Mouse (Mus musculus): ENCODE data around the gene Hist1h2bk.

Gene Hist1h2bk

DNA sequence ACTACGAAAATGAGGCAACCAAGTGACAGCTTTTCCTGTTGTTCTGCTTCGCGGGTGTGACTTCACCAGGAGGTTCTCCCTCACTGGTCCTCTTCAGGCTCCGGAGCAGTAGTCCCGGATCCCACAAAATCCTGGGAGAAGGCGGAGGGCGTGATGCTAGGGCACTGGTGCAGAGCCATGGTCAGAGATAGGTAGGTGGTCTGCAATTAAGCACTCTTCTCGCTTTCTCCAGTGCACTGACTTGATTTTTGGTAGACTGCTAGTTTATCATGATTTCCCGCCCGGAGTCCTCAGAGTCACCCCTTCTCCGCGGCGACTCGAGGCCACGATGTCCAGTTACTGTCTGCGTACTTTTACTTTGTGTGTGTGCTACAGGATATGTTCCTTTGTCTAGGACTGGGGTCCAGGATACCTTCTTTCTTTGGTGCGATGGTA is 21.2 kb upstream of the Hist1h2bk start:
- DNase-seq (ENCODE audit: low spot score): no peak

DNA sequence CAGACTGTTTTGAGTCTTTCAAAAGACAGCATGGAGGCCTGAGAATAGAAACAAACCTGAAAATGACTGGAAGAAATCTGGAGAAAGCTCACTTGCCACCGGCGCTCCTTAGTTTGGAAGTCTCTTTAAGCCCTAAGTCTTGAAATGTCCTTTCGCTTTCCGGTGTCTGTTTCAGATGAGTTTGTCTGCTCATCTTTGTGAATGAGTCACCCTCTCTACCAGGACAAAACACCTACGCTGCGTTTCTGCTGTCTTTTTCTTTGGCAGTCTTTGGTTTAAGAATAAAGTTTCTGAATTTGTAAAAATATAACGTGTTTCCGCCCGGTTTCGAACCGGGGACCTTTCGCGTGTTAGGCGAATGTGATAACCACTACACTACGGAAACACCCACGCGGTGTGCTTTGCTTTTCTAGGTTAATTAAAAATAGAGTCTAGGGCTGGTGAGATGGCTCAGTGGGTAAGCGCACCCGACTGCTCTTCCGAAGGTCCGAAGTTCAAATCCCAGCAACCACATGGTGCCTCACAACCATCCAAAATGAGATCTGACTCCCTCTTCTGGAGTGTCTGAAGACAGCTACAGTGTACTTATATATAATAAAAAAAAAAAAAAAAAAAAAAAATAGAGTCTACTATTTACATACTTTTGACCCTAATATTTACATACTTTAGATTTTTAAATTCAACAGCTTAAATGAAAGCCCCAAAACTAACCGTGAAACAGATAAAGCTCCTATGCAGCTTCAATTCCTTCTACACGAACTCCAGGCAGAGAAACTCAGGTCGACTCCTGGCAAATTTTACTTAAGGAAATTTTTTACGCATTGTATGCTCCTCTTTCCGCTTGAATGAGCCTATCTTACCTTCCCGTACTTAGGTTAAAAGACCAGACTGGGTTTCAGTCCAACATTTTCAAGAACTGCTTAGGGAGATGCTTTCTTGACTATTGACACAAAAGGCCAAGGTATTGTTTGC is 19.9 kb upstream of the Hist1h2bk start:
- peak; percentile 53 for DNase-seq (ENCODE audit: low spot score)

DNA sequence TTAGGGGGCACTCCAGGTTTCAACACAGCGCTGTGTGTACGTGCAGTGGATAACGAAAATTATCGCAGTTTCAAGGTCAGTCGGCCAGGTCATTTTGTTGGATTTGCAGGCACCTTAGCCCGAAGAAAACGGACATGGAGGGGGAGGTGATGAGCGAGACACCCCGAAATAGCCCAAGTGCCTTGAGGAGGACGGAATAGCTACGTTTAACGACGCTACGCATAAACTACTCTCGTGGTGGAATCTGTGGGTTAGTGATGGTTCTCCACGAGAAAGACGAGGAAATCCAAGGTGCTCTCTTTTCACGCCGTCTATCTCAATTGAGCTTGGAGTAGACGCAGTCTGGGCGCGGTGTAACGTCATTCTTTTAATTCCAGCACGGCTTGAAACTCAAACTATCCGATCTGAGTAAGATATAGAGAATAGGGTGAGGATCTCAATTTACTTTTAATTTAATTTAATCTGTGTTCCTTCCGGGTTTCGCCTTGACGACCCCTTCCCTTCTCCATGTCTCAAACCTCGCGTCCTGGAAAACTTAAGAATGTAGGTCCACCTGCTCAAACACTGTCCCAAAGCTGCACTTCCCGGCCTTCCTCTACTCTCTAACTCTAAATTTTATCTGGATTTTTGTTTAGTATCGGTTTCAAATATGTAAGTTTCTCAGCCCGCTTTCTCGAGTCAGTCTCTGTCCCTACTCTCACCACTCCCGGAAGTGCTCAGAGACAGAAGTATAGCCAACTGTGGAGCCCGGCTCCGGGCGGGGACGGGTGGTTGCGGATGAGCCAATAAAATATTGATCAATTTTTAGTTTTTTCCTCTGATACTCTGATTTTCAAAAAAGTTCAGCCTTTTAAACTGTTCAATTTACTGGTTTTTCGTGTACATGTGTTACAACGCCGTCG is 15.5 kb upstream of the Hist1h2bk start:
- DNase-seq (ENCODE audit: low spot score): no peak

DNA sequence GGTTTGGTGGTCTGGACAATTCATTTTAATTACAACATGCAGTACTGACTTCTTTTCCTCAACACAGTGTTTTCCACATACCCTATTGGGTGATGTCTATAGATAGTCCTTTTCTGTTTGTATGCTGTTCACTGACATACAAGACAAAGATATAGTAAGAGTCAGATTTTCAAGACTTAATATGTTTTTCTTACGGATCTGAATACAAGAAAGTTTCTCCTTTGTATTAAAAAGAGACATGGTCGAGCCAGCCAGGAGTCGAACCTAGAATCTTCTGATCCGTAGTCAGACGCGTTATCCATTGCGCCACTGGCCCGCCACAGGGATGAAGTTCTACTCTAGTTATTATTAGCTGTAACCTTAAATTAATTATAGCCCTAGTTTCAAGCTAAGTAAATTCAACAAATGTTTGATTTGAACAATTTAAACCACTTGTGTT is 14.8 kb upstream of the Hist1h2bk start:
- DNase-seq (ENCODE audit: low spot score): peak; percentile 67

DNA sequence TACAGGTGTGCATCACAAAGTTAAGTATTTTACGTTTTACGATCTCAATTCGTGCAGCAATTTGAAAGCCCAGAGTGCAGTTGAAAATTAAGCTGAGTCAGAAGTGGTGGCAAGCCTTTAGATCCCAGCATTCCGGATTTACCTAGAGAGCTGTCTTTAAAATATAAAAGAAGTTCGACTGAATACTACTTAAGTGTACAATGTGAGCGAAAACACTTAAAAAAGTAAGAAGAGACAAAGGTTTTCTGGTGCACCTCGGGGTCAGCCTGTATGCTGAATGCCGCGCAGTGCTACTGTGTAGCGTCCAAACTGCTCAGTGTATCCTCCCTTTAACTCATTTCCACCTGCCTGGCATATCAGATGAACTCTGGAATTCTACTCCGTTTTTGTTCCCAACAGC is 14.1 kb upstream of the Hist1h2bk start:
- DNase-seq (ENCODE audit: low spot score): no peak

DNA sequence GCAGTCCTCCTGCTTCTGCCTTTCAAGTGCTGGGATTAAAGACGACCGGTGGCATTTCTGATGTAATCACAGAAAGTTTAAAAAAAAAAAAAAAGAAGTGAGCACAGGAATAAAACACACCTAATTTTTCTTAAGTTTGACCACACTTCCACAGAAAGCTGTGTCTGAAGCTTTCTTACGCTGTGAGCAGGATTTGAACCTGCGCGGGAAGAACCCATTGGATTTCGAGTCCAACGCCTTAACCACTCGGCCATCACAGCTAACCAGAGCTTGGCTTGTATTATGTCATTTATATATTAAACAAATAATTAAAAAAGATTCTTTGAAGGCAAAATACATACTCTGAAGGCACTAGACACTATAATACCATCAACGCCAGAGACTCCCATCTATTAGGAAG is 13.4 kb upstream of the Hist1h2bk start:
- peak; percentile 61 for DNase-seq (ENCODE audit: low spot score)

DNA sequence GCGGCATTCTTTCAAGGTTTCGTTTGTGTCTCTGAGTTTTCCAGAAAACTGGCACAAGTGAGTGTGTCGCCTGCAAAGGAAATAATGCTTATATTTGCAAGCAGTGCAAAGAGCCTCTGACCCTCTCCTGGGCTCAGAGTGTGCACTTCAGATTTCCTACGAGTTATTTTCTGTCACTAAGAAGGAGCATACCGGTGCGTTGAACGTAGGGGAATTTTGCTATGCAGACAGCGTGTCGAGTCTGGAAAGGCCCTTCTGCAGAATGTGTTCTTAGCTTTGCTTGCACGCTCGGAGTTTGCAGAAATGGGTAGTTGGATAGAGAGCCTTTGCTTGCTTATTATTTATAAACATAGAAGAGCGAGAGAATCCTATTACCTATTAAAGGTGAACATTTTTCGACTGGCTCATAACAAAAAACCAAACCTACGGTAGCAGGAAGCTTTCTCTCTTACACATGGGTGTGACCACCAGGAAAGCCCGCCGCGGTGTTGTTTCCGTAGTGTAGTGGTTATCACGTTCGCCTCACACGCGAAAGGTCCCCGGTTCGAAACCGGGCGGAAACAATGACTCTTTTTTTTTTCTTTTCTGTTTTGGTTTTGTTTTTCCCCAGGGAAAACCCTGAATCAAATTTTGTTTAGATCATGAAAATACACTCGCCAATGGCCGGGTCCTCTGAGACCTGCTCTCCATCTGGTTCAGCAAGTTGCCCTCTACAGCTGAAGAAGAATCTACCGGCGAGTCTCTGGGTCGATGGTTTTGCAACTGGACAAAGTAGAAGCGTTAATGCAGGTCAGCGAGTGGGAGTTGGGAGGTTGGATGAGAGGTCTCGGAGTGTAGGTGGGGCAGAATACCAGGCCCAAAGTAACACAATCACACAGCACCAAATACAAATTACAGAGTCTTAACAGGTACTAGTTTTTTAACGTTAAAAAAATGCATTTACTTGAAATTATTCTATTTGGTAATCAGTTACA is 9.3 kb upstream of the Hist1h2bk start:
- DNase-seq (ENCODE audit: low spot score): peak; percentile 88

DNA sequence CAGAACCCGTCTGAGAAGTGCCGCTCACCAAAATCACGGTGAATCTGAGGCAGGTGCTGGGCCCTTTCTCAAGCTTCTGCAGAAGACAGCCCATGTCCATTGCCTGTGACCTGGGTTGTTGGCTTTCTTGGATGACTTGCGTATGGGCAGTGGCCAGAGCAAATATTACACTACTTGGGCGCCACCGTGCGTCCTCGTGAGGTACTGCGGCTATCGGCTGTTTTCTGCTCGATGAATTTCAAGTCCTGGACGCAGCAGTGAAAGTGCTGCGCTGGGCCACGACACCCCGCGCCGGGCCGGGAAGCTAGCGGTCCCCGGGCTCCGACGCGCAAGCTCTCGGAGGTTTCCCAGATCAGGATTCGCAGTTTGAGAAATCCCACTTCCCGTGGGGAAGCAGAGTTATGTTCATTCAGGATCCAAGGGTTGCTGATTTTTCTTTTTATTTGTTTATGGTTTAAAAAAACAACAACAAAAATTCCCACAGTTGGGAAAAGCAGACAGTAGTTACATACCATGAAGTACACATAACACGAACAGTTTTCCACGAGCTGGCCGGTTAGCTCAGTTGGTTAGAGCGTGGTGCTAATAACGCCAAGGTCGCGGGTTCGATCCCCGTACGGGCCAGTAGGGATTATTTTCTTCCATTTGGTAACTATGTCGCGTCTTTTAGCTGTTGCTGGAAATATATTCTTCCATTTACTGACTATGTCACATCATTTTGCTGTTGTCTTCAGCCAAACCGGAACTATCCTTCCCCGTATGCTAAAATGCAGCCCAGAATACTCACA is 6.8 kb upstream of the Hist1h2bk start:
- peak; percentile 90 for DNase-seq (ENCODE audit: low spot score)

DNA sequence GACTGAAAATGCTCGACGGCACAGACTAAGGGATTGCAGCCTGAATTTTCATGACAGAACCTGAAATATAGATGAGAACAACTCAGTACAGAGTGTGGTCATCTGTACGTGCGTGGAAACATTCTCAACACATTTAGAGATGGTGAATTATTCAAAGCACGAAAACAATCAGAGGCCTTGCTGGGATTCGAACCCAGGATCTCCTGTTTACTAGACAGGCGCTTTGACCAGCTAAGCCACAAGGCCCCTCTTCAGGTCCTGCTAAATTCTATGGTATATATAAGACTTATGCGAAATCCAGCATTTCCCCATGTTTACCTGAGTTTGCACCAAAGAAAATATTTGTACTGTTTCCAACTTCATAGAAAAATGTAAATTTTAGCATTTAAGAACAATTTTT is 5.7 kb upstream of the Hist1h2bk start:
- no peak for DNase-seq (ENCODE audit: low spot score)

DNA sequence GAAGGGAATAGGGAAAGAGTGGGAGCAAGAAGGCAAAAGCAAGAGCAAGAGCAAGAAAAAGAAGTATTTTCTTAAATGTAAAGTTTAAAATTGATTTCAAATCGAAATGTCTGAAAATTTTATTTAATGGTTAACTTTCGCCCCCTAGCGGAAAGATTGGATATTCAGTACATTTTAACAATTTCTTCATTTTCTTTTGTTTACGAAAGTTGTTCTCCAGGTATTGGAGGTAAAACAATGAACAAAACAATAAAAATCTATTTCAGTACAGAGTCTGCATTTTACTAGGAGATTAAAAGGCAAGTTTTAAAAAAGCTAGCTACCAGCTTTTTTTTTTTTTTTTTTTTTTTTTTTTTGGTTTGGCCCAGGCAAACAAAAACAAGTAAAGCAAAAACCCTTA is 5.2 kb upstream of the Hist1h2bk start:
- no peak for DNase-seq (ENCODE audit: low spot score)

DNA sequence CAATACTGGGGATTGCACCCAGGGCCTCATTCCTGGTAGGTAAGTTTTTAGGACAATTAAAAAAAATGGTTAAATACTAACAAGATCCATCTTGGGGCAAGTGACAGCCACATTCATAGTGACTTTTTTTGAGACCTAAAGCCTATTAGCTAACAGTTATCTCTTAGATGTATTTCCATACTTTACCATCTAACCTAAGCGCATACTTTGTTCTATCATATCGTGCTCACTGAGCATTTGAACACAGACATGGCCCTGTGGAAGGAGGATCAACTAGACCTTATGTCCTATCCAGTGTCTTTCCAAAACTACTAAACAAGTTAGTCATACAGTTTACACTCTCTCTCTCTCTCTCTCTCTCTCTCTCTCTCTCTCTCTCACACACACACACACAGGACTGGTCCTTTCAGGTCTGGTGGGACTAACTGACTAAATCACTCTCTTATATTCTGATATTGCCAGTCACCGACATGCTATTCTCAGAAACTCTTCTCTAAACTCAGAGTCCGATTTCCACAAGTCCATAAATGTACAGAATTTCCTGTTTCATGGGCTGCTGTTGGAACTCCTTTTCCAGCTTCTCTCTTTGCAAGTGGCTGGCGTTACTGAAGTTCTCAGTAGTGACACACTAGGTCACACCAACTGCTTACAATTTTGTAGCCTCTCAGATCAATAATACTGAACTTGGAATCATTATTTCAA is 1.8 kb upstream of the Hist1h2bk start:
- no peak for DNase-seq (ENCODE audit: low spot score)

DNA sequence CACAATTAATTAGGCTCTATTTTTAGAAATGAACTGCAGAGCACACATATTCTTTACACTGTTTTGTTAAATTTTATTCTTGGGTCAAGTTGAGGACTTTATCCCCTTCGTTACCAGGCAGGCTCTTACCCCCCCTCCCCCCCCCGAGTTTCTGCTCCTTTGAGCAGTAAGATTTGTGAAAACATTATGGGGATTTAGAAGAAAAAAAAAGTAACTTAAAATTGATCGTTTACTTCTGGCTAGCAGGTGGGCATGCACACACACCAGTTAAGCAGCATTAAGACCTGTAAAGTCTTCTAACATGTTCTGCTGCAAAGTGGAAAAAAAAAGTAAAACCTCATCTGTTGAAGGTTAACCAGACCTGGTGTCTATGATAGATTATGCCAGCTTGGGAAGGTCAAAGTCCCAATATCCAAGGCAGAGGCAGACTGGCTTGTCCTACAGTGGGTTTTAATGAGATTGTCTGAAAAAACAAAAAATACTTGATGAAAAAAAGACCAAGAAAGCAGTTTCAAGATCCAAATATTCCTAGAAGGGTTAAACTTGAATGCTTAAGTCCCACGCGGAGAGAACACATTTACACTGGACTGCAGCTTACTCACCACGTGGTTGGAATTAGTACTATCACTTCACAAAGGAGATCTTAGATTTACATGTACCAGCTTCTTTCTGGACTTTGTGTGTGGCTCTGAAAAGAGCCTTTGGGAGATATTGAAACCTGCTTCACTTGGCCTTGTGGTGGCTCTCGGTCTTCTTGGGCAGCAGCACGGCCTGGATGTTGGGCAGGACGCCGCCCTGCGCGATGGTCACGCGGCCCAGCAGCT is 1.0 kb upstream of the Hist1h2bk start:
- no peak for DNase-seq (ENCODE audit: low spot score)

DNA sequence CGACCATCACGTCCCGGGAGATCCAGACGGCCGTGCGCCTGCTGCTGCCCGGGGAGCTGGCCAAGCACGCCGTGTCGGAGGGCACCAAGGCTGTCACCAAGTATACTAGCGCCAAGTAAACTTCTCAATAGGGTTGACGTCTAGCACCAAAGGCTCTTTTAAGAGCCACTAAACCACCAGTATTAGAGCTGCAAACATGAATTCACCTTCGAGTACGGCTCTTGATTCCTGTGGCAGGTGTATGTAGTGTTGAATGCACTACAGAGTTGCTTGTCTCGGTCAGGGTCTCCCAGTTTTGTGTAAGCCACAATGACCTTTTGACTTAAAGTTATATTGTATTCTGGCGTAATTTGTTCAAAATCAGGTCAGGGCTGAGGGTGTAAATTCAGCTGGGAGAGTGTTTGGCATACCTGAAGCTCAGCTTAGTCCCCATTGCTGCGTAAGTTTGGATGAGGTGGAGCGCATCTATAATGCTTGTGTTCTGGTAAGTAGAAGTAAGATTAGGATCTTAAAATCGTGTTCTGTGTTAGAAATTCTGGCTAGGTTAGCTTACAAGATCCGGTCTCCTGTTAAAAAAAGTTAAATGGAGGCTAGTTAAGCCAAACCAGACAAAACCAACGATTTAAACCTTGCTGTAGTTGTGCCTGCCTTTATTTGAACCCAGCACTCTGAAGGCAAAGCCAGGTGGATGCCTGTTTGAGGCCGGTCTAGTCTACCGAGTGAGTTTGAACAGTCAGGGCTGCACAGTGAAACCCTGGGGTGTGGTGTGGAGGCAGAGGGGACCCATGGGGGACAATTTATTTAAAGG is 683 bp downstream of the Hist1h2bk start:
- DNase-seq (ENCODE audit: low spot score): no peak

DNA sequence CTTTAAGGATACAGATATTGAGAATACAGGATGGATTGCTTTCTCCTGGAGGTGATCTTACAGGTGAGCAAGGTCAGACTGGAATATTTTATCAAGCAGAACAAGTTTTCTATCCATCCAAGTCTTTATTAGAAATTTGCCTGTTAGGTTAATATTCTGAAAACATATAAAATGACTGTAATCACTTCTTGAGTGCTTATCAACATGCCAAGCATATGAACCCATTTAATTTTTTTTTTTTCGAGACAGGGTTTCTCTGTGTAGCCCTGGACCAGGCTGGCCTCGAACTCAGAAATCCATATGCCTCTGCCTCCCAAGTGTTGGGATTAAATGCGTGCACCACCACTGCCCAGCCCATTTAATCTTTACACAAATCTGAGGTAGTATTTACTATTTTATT is 1.3 kb downstream of the Hist1h2bk start:
- DNase-seq (ENCODE audit: low spot score): no peak

DNA sequence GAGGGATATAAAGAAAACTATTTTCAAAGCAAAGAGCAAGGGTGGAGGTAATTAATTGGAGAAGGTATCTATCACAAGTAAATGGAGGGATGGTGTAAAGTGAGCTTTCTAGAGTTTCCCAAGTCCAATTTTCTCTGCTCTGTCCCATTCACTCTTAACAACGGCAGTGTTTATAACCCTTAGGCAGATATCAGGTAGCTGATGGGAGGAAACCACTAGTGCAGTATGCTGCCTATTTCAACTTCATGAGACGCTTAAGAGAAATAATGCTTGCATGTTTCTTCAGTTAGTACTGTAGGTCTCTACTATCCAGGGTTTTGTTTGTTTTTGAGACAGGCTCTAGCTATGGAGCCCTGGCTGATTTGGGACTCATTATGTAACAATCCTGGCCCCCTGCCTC is 1.7 kb downstream of the Hist1h2bk start:
- DNase-seq (ENCODE audit: low spot score): no peak

DNA sequence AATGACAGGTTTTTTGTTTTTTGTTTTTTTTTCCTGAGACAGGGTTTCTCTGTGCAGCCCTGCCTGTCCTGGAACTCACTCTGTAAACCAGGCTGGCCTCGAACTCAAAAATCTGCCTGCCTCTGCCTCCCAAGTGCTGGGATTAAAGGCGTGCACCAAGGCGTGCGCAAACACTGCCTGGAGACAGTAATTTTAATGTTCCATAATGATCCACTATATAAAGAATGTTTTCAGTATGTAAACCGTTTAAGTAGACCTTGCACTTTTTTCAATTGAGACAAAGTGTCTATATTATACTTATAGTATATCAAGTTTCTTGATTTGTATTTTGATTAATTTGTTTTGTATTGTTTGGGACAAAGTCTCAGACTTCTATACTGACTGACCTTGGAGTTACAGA is 3.7 kb downstream of the Hist1h2bk start:
- no peak for DNase-seq (ENCODE audit: low spot score)

DNA sequence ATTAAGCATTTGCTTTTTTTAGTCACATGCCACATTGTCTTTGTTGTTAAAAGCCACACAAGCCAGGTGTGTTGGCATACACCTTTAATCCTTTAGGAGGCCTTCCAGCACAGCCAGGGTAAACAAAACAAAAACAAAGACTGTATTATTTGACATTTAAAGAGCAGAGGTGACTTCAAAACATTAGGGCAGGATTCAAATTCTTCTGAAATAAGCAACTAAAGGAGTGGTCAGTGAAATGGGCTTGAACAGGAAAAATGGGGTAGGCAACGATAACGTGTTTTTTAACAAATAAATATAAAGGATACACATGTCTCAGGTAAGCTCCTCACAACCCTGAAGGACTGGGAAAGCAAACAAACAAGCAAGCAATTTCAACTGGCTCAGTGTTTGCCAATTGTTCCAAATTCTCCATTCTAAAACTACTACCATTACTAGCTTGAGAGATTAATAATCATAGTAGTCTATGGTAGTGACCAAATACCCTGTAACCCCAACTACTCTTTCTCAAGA is 4.3 kb downstream of the Hist1h2bk start:
- no peak for DNase-seq (ENCODE audit: low spot score)

DNA sequence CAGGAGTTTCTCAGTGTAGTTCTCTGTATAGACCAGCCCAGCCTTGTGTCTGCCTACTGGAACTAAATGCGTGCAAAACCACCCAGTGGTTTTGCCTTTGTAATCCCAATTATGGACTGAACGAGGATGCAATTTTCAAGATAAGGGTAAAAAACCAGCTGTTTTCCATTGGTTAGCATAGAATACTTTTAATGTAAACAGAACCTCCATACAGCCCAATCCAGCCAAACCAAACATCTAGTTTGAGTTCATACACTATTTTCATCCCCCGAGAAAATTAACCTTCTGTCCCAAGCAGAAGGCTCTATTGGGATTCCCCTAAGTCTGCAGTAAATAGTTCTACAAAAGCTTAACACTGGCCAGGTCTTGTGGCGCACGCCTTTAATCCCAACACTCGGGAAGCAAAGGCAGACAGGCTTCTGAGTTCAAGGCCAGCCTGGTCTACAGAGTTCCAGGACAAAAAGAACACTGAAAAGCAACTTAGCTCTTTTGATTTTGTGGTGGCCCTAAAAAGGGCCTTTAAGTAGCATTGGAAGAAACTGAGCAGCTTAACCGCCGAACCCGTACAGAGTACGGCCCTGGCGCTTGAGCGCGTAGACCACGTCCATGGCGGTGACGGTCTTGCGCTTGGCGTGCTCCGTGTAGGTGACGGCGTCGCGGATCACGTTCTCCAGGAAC is 4.9 kb downstream of the Hist1h2bk start:
- no peak for DNase-seq (ENCODE audit: low spot score)
